Mouse (Mus musculus) T-helper 1 cell (primary cell): ENCODE measurements at regions not wholly inside any gene's neighbourhood (a gene's known extent, or its start where the extent isn't known, plus 50 kb on each side); places are given as distances from the start of the nearest gene placed in this dataset.

Experiments used
- in situ Hi-C: fragments of 300-600 bp; cut with MboI, MseI; formaldehyde crosslinking; loops from one replicate; pipeline ENCODE4 v1.15.1; 2025; ENCODE audit warnings: high pct_unique_total_duplicates

GRCm38 (mm10) chr4:31392932-31393632, 570.8 kb upstream of the Map3k7 start:
- in situ Hi-C loops = no loop called here

GRCm38 (mm10) chr4:31395538-31395937, 568.4 kb upstream of the Map3k7 start:
- in situ Hi-C loops = no loop called here

- in situ Hi-C loops = no loop called here
Measured at GRCm38 (mm10) chr4:31403976-31404375, 559.9 kb upstream of the Map3k7 start.

DNA sequence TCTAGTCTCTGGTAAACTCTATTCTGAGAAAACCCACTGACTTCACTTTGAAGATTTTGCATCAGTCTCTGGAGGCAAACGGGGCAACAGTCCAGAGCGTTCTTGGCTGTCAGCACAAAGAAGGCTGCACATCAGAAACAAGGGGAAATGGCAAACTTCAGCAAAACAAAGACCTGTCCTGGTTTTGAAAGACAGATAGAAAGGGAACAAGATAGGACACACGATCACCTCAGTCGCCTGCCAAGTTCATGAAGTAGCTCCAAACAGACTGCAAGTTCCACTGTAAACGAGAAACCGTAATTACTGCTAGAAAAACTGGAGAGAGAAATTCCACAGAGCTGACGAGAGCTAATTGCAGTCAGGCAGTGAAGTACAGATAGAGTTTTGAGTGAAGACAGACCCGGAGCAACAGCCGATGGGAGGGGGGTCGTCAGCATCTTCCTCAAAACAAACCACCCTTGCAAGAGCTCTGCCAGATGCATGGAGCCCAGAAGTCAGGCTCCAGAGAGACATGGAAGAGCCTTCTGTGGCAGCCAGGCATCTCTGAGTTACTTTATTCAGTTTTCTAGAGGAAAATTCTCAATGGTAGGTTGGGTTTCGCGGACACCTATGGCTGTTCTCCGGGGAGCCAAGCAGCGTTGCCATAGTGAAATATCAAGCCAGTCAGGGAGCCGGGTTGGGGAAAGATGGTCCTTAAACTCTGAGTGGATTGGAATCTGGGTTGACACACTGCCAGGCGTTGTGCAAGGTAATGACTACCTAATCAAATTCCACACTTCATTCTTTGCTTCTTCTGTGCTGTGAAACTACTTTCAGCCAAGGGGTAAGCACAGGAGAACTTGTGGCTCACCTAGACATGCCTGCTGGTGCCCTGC, 558.8 kb upstream of the Map3k7 start:
- in situ Hi-C loops = no loop called here

DNA sequence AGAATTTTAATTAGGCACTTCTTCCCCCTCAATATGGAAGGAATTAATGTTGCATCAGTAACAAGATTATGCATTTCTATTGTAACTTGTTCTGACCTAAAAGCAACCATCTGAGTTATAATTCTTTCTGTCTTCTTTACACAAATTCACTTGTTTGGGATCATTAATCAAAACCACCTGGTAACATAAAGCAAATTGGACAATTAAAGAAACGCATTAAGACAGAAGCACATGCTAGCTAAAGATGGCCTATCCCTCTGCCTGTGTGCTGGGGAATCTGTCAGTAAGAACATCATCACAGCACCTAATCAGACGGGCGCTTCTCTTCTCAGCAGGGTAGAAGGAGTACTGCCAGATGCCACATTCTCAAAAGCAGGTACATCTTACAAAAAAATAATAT, 553.7 kb upstream of the Map3k7 start:
- in situ Hi-C loops = no loop called here

GRCm38 (mm10) chr4:31411770-31412525, 551.9 kb upstream of the Map3k7 start:
- in situ Hi-C loops = no loop called here

- in situ Hi-C loops = no loop called here
Measured at GRCm38 (mm10) chr4:31417161-31417560, 546.7 kb upstream of the Map3k7 start.

GRCm38 (mm10) chr4:31419240-31419639, 544.7 kb upstream of the Map3k7 start:
- in situ Hi-C loops = no loop called here

GRCm38 (mm10) chr4:31420167-31420566, 543.7 kb upstream of the Map3k7 start:
- in situ Hi-C loops = no loop called here

- in situ Hi-C loops = no loop called here
Measured at GRCm38 (mm10) chr4:31421386-31421785, 542.5 kb upstream of the Map3k7 start.

- in situ Hi-C loops = no loop called here
Measured at GRCm38 (mm10) chr4:31425135-31425534, 538.8 kb upstream of the Map3k7 start.

GRCm38 (mm10) chr4:31425716-31426115, 538.2 kb upstream of the Map3k7 start:
- in situ Hi-C loops = no loop called here

GRCm38 (mm10) chr4:31426169-31427030, 537.5 kb upstream of the Map3k7 start:
- in situ Hi-C loops = no loop called here

DNA sequence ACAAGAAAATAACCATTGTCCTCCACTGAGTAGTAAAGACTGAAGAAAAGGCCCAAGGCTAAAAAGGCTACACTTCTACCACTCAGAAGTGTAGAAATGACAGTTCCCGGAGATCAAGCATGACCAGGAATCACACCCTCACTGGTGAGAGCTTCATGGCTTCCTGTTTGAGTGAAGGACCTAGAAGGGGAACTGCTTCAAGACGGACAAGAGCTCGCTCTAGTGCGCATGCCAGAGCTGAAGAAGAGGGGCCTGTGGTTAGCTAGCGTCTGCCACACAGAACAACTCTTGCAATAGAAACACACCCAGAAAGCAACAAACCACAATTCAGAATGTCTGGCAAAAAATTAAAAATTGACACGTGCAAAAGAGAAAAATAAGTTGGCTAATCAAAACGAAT, 530.0 kb upstream of the Map3k7 start:
- in situ Hi-C loops = no loop called here

DNA sequence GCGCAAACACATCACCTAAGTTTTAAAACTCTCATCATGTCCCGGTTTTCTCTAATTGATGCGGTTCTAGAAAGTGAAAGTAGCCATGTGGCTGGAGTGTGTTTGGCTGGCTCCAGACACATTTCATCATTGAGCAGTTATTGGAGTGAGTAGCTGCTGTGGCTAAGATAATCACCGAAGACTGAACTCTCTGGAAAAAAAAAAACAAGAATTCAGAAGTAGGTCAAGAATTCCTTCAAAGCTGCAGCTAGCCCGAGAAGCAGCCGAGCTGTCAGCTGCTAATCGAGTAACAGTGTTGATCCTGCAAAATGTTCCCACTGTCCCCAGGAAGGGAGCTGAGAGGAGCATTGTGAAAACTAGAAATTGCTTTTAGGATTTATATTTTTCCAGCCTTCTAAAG, 509.0 kb upstream of the Map3k7 start:
- in situ Hi-C loops = no loop called here

GRCm38 (mm10) chr4:31455466-31455865, 508.4 kb upstream of the Map3k7 start:
- in situ Hi-C loops = no loop called here

GRCm38 (mm10) chr4:31462456-31462855, 501.4 kb upstream of the Map3k7 start:
- in situ Hi-C loops = no loop called here

GRCm38 (mm10) chr4:31463130-31463698, 500.7 kb upstream of the Map3k7 start:
- in situ Hi-C loops = no loop called here

DNA sequence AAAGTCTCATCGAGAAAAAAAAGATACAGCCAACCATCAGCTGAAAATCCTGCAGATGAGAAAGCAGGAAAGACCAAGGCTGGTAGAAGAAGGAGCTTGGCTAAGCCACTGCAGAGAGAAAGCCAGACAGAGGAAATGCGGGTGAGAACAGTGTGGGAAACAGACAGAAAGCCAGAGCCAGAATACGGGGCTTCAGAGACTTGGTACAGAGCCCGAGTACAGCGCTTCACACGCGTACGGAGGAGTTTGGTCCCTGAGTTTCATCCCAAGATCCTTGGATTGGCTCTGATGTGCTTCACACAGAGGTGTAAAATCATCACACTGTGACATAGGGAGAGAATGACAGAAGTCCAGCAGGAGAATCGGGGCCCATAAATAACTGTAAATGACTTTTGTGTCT, 495.6 kb upstream of the Map3k7 start:
- in situ Hi-C loops = no loop called here

DNA sequence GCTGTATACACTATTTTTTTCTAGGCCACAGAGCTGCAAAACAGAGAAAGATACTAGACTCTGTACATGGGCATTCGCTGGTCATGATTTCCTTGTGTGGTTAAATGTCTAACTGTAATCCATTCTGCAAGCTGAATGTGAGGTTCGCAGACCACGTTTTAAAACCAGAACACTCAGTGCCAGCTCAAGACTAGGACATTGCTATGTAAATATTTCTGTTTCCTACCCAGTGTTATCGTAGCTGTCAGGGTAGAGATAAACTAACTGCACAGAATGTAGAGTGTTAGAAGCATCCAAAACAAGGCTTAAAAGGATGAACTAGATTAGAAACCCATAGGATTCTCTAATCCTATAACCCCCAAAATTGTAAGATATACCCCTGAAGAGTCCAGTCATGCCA, 494.1 kb upstream of the Map3k7 start:
- in situ Hi-C loops = no loop called here

GRCm38 (mm10) chr4:31492535-31492934, 471.4 kb upstream of the Map3k7 start:
- in situ Hi-C loops = no loop called here
